ENCODE assay signal across 8 mouse cellular contexts in the genomic region with DNA sequence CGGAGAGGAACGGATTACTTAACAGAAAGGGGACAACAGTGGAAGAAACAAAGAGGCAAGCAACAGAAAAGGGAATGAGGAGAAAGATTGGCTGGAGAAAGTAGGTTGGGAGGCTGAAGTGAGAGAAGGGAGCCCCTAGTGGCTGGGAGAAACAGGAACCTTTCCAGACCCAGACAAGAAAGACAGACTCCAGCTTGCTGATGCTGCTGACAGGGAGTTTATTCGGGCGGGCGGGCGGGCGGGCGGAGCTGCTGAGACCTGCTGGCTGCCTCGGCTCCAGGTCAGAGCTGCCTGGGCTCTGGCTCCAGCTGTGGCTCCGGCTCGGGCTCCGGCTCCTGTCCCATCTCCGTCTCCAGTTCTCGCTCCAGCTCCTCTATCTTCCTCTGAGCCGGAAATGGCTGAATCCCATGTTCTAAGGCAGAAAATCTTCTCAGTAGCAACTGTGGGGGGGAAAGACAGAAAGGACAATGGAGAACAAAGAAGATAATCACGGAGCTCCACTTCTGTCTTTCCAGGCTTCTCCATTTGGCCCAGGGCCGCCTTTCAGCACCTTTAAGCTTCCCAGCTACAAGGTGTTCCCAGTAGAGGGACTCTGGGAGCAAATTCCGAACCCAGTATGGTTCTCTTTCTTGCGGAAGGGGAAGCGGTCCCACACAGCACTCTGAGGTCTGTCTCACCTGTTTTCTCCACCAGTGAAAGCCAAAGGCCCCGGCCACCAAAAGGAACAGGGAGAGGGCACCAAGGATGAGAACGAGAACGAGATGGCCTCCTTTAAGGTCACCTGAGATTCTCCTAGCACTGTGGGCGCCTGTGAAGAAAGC. TPM values are rescaled to one million over a fixed set of nuclear protein-coding genes. Genes with fewer than 3 reads are reported as not detected.
A peak's percentile ranks its signal among the peaks of the same experiment; 100 is the strongest.
DNase-seq lines count a peak whose midpoint lies in the region; ATAC-seq and TF ChIP-seq lines count a peak whose summit lies in the region.

No protein-coding gene starts in this region.

- H3K27ac ChIP-seq in embryonic fibroblast, embryonic 13.5 days (ENCODE audit: insufficient read depth, low read length): peak overlapping the region; percentile 86
- peak overlapping the region; percentile 97 for H3K27ac ChIP-seq in heart, embryonic 11.5 days (ENCODE audit: low read depth, low read length)
- H3K27ac ChIP-seq in kidney, embryonic 16.5 days (ENCODE audit: low read length): peak overlapping the region; percentile 99
- H3K27ac ChIP-seq in liver, adult 2 months (replicated peaks; ENCODE audit: insufficient read depth, low read depth, low read length): peak overlapping the region; percentile 98
- H3K27ac ChIP-seq in thymus, adult 2 months (ENCODE audit: control insufficient read depth, insufficient read depth, low read length): peak overlapping the region; percentile 92

- H3K79me2 ChIP-seq in liver, adult 2 months (ENCODE audit: control insufficient read depth, insufficient read depth, low read length): no peaks in the 10 kb centered on the region

- peaks cover 11% of the 10 kb centered on the region for H3K27me3 ChIP-seq in heart, embryonic 11.5 days (ENCODE audit: control insufficient read depth, insufficient read depth, low read length)
- H3K27me3 ChIP-seq in kidney, embryonic 16.5 days (ENCODE audit: insufficient read depth, low read length): no peaks in the 10 kb centered on the region
- no peaks in the 10 kb centered on the region for H3K27me3 ChIP-seq in liver, adult 2 months (ENCODE audit: control insufficient read depth, insufficient read depth, low read length)
- H3K27me3 ChIP-seq in thymus, adult 2 months (ENCODE audit: control insufficient read depth, insufficient read depth, low read length): no peaks in the 10 kb centered on the region

- ATAC-seq in CD4-positive, CD25-positive, alpha-beta regulatory T cell, adult 4 months: peak; percentile 6
- peak; percentile 50; the same call in 1 of the 2 replicates for ATAC-seq in heart, embryonic 11.5 days (replicated peaks; ENCODE audit: insufficient number of reproducible peaks, low FRiP score, low TSS enrichment)
- ATAC-seq in kidney, embryonic 16.5 days (ENCODE audit: low FRiP score, low TSS enrichment): peak; percentile 75
- peak; percentile 36 for ATAC-seq in monocyte, adult 5-6 weeks (replicated peaks; ENCODE audit: insufficient number of reproducible peaks, low FRiP score, low TSS enrichment, poor library complexity, severe bottlenecking)

- H3K4me3 ChIP-seq in embryonic fibroblast, embryonic 13.5 days (ENCODE audit: insufficient read depth, low read length): peak overlapping the region; percentile 39
- H3K4me3 ChIP-seq in heart, embryonic 11.5 days (ENCODE audit: low read depth, low read length): peak overlapping the region; percentile 53
- H3K4me3 ChIP-seq in kidney, embryonic 16.5 days (ENCODE audit: low read length): peak overlapping the region; percentile 61
- peak overlapping the region; percentile 58 for H3K4me3 ChIP-seq in liver, adult 2 months (ENCODE audit: insufficient read depth, low read depth, low read length)
- H3K4me3 ChIP-seq in thymus, adult 2 months (ENCODE audit: control insufficient read depth, insufficient read depth, low read length): peak overlapping the region; percentile 41

- peak; percentile 97 for DNase-seq in brain, adult 2 months (ENCODE audit: low read depth, low spot score)
- peak; percentile 83 for DNase-seq in liver, adult 2 months (ENCODE audit: extremely low read depth, low read depth, low spot score)
- DNase-seq in thymus, adult 2 months: peak; percentile 69

- peak overlapping the region; percentile 75 for H3K4me2 ChIP-seq in heart, embryonic 11.5 days
- peak overlapping the region; percentile 73 for H3K4me2 ChIP-seq in kidney, embryonic 16.5 days (replicated peaks; ENCODE audit: low read depth, low read length)

- peak overlapping the region; percentile 77 for H3K9ac ChIP-seq in heart, embryonic 11.5 days (ENCODE audit: low read depth, low read length)
- peak overlapping the region; percentile 77 for H3K9ac ChIP-seq in kidney, embryonic 16.5 days (replicated peaks; ENCODE audit: low read length)
- H3K9ac ChIP-seq in liver, adult 2 months (ENCODE audit: low read depth, low read length): peak overlapping the region; percentile 80

- H3K4me1 ChIP-seq in embryonic fibroblast, embryonic 13.5 days (ENCODE audit: control insufficient read depth, insufficient read depth, low read length): no peaks in the 10 kb centered on the region; the same call in 1 of the 2 replicates
- peaks cover 12% of the 10 kb centered on the region; the same call in 1 of the 2 replicates for H3K4me1 ChIP-seq in heart, embryonic 11.5 days (ENCODE audit: control insufficient read depth, insufficient read depth, low read length)
- peaks cover 13% of the 10 kb centered on the region for H3K4me1 ChIP-seq in kidney, embryonic 16.5 days (ENCODE audit: insufficient read depth, low read length)
- peaks cover 12% of the 10 kb centered on the region for H3K4me1 ChIP-seq in liver, adult 2 months (ENCODE audit: control insufficient read depth, insufficient read depth, low read length)
- peaks cover 47% of the 10 kb centered on the region for H3K4me1 ChIP-seq in thymus, adult 2 months (replicated peaks; ENCODE audit: control insufficient read depth, insufficient read depth, low read length)

- 8% methylated on average over 24 of the region's 24 CpGs for WGBS in heart, embryonic 11.5 days (ENCODE audit: insufficient replicate concordance)
- WGBS in kidney, embryonic 16.5 days: 7% methylated on average over 24 of the region's 24 CpGs
- WGBS in liver, adult 2 months: 19% methylated on average over 24 of the region's 24 CpGs
- WGBS in thymus, adult 2 months: 51% methylated on average over 24 of the region's 24 CpGs

- TF ChIP-seq CTCF in embryonic fibroblast, embryonic 13.5 days (IDR thresholded peaks at IDR 0.05; ENCODE audit: borderline replicate concordance, insufficient read depth, low read length): peak; percentile 27; the same call in 1 of the 2 replicates
- TF ChIP-seq CTCF in liver, adult 2 months (IDR thresholded peaks at IDR 0.05; ENCODE audit: low read depth, low read length): peak; percentile 58
- TF ChIP-seq CTCF in thymus, adult 2 months (IDR thresholded peaks at IDR 0.05; ENCODE audit: borderline replicate concordance, control insufficient read depth, extremely low read depth, insufficient read depth, low read length, poor library complexity): no peak

- H3K9me3 ChIP-seq in heart, embryonic 11.5 days (replicated peaks; ENCODE audit: control insufficient read depth, low read length): no peaks in the 10 kb centered on the region
- H3K9me3 ChIP-seq in kidney, embryonic 16.5 days (ENCODE audit: low read length): no peaks in the 10 kb centered on the region

- peak; percentile 54 for TF ChIP-seq POLR2A in embryonic fibroblast, embryonic 13.5 days (IDR thresholded peaks at IDR 0.05; ENCODE audit: low read depth, low read length)
- TF ChIP-seq POLR2A in liver, adult 2 months (IDR thresholded peaks at IDR 0.05; ENCODE audit: extremely low read depth, insufficient read depth, low read length): peak; percentile 64; the same call in 1 of the 2 replicates
- no peak for TF ChIP-seq POLR2A in thymus, adult 2 months (IDR thresholded peaks at IDR 0.05; ENCODE audit: control insufficient read depth, extremely low read depth, insufficient read depth, low read length, poor library complexity)

- H3K36me3 ChIP-seq in heart, embryonic 11.5 days (ENCODE audit: control insufficient read depth, insufficient read depth, low read length): no peaks in the 10 kb centered on the region
- H3K36me3 ChIP-seq in kidney, embryonic 16.5 days (ENCODE audit: insufficient read depth, low read length): no peaks in the 10 kb centered on the region
- H3K36me3 ChIP-seq in liver, adult 2 months (ENCODE audit: control insufficient read depth, insufficient read depth, low read length): no peaks in the 10 kb centered on the region
- no peaks in the 10 kb centered on the region for H3K36me3 ChIP-seq in thymus, adult 2 months (ENCODE audit: control insufficient read depth, insufficient read depth, low read length)

RNA-seq across cellular contexts. Expression of a gene that starts 7.1 kb away (rescaled TPM):
- polyA plus RNA-seq in CD4-positive, CD25-positive, alpha-beta regulatory T cell, adult 4 months (2017; shearing (Covaris generic)): 10 to 100 TPM; 19.0 to 29.0 TPM
- 1.2 TPM in 2 replicates for polyA plus RNA-seq in embryonic fibroblast, embryonic 13.5 days (2011; ENCODE audit: insufficient read length, low read depth, missing spikeins)
- 1.1 and 1.3 TPM in 2 replicates for polyA plus RNA-seq in heart, embryonic 11.5 days (2014; fragmentation: Nextera tagmentation; extraction: Ambion mirVana)
- 1.3 and 2.6 TPM in 2 replicates for polyA plus RNA-seq in kidney, embryonic 16.5 days (2015; fragmentation: Nextera tagmentation; extraction: Ambion mirVana)
- total RNA-seq in liver, adult 2 months (2014; rRNA removed): 0.09 and 0.13 TPM in 2 replicates
- 0.39 and 0.67 TPM in 2 replicates for polyA plus RNA-seq in liver, adult 2 months (2012; rRNA removed)
- total RNA-seq in monocyte, adult 5-6 weeks (2017): 0.68 TPM in 1 of 3 replicates, not detected in the others
- 27.7 and 30.1 TPM in 2 replicates for polyA plus RNA-seq in thymus, adult 2 months (2012; rRNA removed)

RNA-seq across cellular contexts. Expression of a gene that starts 15.5 kb away (rescaled TPM):
- 10 to 100 TPM in 1 of 2 experiments, 1 to 10 TPM in 1; 5.4 to 10.6 TPM for polyA plus RNA-seq in CD4-positive, CD25-positive, alpha-beta regulatory T cell, adult 4 months (2017; shearing (Covaris generic))
- 602 and 622 TPM in 2 replicates for polyA plus RNA-seq in embryonic fibroblast, embryonic 13.5 days (2011; ENCODE audit: insufficient read length, low read depth, missing spikeins)
- polyA plus RNA-seq in heart, embryonic 11.5 days (2014; fragmentation: Nextera tagmentation; extraction: Ambion mirVana): 138 and 158 TPM in 2 replicates
- polyA plus RNA-seq in kidney, embryonic 16.5 days (2015; fragmentation: Nextera tagmentation; extraction: Ambion mirVana): 269 and 274 TPM in 2 replicates
- 80.7 and 101 TPM in 2 replicates for total RNA-seq in liver, adult 2 months (2014; rRNA removed)
- 2,256 and 3,281 TPM in 2 replicates for polyA plus RNA-seq in liver, adult 2 months (2012; rRNA removed)
- 89.3 to 145 TPM (median 115 TPM) in 3 replicates for total RNA-seq in monocyte, adult 5-6 weeks (2017)
- polyA plus RNA-seq in thymus, adult 2 months (2012; rRNA removed): 1,595 and 1,797 TPM in 2 replicates

RNA-seq across cellular contexts. Expression of a gene that starts 16.4 kb away (rescaled TPM):
- polyA plus RNA-seq in CD4-positive, CD25-positive, alpha-beta regulatory T cell, adult 4 months (2017; shearing (Covaris generic)): 100 to 1,000 TPM; 268 to 648 TPM
- polyA plus RNA-seq in embryonic fibroblast, embryonic 13.5 days (2011; ENCODE audit: insufficient read length, low read depth, missing spikeins): not detected in 2 replicates
- polyA plus RNA-seq in heart, embryonic 11.5 days (2014; fragmentation: Nextera tagmentation; extraction: Ambion mirVana): not detected in 2 replicates
- 0.10 and 0.28 TPM in 2 replicates for polyA plus RNA-seq in kidney, embryonic 16.5 days (2015; fragmentation: Nextera tagmentation; extraction: Ambion mirVana)
- 0.27 and 0.83 TPM in 2 replicates for total RNA-seq in liver, adult 2 months (2014; rRNA removed)
- 0.19 and 0.46 TPM in 2 replicates for polyA plus RNA-seq in liver, adult 2 months (2012; rRNA removed)
- total RNA-seq in monocyte, adult 5-6 weeks (2017): 3.1 to 5.2 TPM (median 4.0 TPM) in 3 replicates
- 549 and 565 TPM in 2 replicates for polyA plus RNA-seq in thymus, adult 2 months (2012; rRNA removed)

RNA-seq across cellular contexts. Expression of a gene that starts 26.8 kb away (rescaled TPM):
- 10 to 100 TPM; 39.0 to 40.7 TPM for polyA plus RNA-seq in CD4-positive, CD25-positive, alpha-beta regulatory T cell, adult 4 months (2017; shearing (Covaris generic))
- polyA plus RNA-seq in embryonic fibroblast, embryonic 13.5 days (2011; ENCODE audit: insufficient read length, low read depth, missing spikeins): 250 and 255 TPM in 2 replicates
- polyA plus RNA-seq in heart, embryonic 11.5 days (2014; fragmentation: Nextera tagmentation; extraction: Ambion mirVana): 326 and 347 TPM in 2 replicates
- 366 and 380 TPM in 2 replicates for polyA plus RNA-seq in kidney, embryonic 16.5 days (2015; fragmentation: Nextera tagmentation; extraction: Ambion mirVana)
- 74.6 and 101 TPM in 2 replicates for total RNA-seq in liver, adult 2 months (2014; rRNA removed)
- polyA plus RNA-seq in liver, adult 2 months (2012; rRNA removed): 265 and 285 TPM in 2 replicates
- total RNA-seq in monocyte, adult 5-6 weeks (2017): 46.8 to 65.2 TPM (median 56.4 TPM) in 3 replicates
- polyA plus RNA-seq in thymus, adult 2 months (2012; rRNA removed): 404 and 428 TPM in 2 replicates

RNA-seq across cellular contexts. Expression of a gene that starts 40.6 kb away (rescaled TPM):
- polyA plus RNA-seq in CD4-positive, CD25-positive, alpha-beta regulatory T cell, adult 4 months (2017; shearing (Covaris generic)): not detected
- 0.55 and 0.63 TPM in 2 replicates for polyA plus RNA-seq in embryonic fibroblast, embryonic 13.5 days (2011; ENCODE audit: insufficient read length, low read depth, missing spikeins)
- 0.69 and 0.80 TPM in 2 replicates for polyA plus RNA-seq in heart, embryonic 11.5 days (2014; fragmentation: Nextera tagmentation; extraction: Ambion mirVana)
- 1.1 and 1.4 TPM in 2 replicates for polyA plus RNA-seq in kidney, embryonic 16.5 days (2015; fragmentation: Nextera tagmentation; extraction: Ambion mirVana)
- total RNA-seq in liver, adult 2 months (2014; rRNA removed): 0.09 and 0.27 TPM in 2 replicates
- 0.42 and 0.44 TPM in 2 replicates for polyA plus RNA-seq in liver, adult 2 months (2012; rRNA removed)
- 0.38 TPM in 1 of 3 replicates, not detected in the others for total RNA-seq in monocyte, adult 5-6 weeks (2017)
- 136 and 138 TPM in 2 replicates for polyA plus RNA-seq in thymus, adult 2 months (2012; rRNA removed)

Comparison
In these comparisons a context has a peak if more than half of its experiments do, and no peak if none do; other contexts are left out.
1. Peak in every context shown above with its lines: DNase-seq, ATAC-seq, H3K4me3 ChIP-seq and H3K27ac ChIP-seq.
2. ATAC-seq: peak in every context shown above with its lines; median percentile 75 in kidney, embryonic 16.5 days; 50 in heart, embryonic 11.5 days; 36 in monocyte, adult 5-6 weeks; 6 in CD4-positive, CD25-positive, alpha-beta regulatory T cell, adult 4 months.
3. RNA of a gene that starts 15.5 kb away (polyA plus RNA-seq): 2,256 to 3,281 TPM in liver, adult 2 months, 1,595 to 1,797 TPM in thymus, adult 2 months, 602 to 622 TPM in embryonic fibroblast, embryonic 13.5 days, 269 to 274 TPM in kidney, embryonic 16.5 days and 138 to 158 TPM in heart, embryonic 11.5 days; 5.4 to 10.6 TPM in CD4-positive, CD25-positive, alpha-beta regulatory T cell, adult 4 months; every median in the first group is over 10 times any median in the second.
4. RNA of a gene that starts 16.4 kb away (polyA plus RNA-seq): 268 to 648 TPM in CD4-positive, CD25-positive, alpha-beta regulatory T cell, adult 4 months and 549 to 565 TPM in thymus, adult 2 months; 0.19 to 0.46 TPM in liver, adult 2 months, 0.10 to 0.28 TPM in kidney, embryonic 16.5 days, not detected in heart, embryonic 11.5 days and not detected in embryonic fibroblast, embryonic 13.5 days; every median in the first group is over 100 times any median in the second.